Mouse (Mus musculus): ENCODE measurements around the gene Prokr2.

Gene Prokr2

DNA sequence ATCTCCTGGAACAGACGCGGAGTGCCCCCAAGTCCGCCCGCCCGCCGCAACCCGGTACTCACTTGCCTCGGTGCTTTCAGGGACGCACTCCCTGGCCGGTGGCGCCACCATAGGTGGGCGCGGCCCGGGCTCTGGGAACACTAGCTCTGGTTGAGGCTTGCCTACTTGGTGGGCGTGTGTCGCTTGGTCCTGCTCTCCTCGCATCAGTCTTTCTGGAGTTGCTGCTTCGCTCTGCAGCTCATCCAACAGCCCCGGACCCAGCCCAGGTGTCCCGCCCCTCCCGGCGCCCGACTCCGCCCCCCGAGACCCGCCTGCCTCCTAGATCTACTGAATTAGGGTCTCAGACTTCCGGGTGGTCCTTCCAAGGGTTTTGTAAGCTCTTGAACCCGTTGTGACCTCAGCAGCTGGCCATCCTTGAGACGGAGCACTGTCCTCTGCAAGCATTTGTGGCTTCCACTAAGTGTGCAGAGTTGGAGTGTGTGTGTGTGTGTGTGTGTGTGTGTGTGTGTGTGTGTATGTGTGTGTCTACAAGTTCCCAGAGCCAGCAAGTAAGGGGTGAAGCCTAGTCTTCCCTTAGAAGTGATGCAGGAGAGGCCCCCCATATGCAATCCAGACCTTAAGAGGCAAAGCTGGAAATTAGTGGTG, at the start of gene Prokr2:
Prokr2 (minus strand) TSS at position 254 of the 645 bp plus-strand sequence.
- no peak for DNase-seq (ENCODE audit: low read depth, low spot score)

DNA sequence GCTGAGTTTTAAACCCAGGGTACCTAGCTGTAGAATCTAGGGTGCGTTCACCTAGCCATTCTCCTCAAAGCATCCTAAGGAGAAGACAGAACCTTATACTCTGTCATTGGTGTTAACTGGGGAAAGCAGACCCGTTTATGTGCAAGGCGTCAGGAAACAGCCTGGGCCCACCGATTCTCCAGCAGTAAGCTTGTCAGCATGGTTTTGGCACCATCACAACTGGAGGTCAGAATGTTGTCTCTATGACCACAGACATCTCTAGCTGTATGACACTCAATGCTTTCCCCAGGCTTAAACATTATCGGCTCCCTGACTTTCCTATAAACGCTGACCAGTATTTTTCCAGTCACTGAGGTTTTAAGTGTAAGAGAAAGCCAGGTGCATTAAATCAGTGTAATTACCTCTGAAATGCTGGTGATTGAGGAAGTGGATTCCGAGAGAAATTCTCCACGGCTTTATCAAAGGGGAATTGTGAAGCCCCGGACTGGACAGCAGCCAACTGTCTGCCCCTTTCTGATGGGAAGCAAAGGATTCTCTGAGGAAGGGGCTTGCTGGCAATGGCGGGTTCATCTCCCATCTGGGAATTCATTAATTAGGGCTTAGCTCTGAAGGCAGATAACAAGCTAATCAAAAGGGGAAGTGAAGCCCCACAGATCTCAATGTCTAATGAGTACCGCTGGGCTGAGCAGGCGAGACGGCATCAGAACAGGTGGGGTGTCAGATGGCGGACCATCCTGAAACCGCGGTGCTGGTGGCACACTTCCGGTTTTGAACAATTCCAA, 42.1 kb upstream of the Prokr2 start:
- no peak for DNase-seq (ENCODE audit: low read depth, low spot score)

DNA sequence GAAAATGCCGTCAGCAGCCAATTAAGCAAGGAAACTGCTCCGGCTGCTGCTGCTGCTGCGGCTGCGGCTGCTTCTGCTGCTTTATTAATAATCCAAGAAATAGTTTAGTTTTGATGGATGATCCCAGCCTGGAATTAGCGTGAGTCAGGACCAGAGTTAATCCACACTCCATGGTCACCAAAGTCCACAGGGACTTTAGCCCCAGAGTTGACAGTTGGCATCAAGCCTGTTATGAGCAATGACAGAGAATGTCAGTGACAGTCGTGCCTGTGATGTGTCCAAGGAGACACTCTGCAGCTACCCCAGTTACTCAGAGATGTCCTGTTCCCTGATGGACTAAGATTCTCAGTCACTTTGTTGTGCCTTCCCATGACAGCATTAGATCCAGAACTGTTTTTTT, 40.3 kb upstream of the Prokr2 start:
- no peak for DNase-seq (ENCODE audit: low read depth, low spot score)

DNA sequence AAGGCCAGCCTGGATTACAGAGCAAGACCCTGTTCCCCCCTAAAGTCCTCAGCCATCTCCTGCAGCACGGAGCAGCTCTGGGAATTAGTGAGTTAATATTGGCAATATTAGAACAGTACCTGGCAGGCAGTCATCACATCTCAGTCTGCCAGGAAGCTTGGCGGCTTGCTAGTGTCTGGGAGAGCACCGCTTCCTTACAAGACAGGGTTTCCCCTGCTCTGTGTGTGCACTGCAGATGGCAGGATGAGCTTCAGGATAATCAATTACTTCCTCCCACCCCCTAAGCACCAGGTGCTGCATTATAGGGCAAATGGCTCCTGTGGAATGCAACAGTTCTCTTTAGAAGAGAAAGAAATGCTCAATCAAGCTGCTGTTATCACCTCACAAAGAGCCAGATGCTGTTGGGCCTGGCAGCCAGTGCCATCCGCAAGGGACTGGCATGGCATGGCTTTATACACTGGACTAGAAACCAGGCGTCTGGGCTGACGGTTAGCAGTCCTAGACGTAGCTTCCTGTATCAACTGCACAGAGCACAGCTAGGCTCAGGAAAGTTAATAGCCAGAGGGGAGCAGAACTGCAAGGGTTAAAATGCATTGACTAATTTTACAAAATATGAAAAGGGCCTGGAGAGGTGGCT, 38.3 kb upstream of the Prokr2 start:
- DNase-seq (ENCODE audit: low read depth, low spot score) = no peak

DNA sequence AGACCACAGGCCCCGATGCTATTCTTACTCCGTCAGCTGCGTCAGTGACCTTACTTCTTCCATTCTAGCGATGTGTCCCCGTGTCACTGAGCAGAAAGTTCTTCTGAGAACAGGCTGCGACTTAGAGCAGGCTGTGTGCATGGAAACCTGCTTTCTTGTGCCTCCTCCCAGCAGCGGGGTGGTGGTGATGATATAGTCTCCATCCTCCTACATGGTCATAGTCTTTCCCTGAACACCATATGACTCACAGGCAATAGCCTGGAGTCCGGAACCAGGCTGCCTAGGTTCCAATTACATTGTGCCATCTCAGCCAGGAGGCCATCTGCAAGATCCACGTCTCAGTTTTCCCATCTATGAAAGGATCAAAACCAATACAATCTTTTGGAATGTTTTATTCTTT, 37.6 kb upstream of the Prokr2 start:
- DNase-seq (ENCODE audit: low read depth, low spot score) = no peak

DNA sequence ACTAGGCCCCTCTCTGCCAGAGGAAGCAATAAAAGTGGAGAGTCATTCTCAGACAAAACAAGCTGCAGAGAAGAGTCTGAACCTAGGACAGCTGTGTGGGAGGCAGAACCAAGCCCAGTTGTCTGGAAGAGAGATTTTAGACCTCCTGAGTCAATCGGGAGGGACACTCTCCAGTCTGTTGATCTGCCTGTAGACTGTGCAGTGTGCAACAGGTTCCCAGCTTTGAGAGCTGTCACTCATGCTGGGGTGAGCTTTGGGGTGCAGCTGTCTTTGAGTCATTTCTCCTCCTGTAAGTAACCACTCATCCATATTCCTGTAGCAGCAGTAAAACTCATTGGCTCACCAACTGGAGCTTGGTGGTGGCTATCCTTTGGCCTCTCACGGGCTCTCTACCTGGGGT, 33.2 kb upstream of the Prokr2 start:
- DNase-seq (ENCODE audit: low read depth, low spot score) = no peak

DNA sequence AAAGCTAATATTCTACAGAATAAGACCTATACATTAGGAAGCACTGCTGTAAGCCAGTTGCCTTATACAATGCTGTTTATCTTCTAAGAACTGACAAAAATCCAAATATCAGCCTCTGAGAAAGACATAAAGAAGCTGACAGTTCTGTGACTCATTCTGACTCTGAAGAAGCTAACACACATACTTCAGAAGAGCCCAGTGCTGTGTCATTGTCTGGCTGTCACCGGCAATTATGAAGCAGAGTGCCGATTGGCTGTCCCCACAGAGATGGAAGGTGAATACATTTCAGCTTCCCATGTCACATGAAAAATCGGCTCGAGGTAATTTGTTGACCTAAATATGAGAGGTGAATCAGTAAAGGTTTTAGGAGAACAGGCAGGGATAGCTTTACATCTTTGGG, 24.9 kb upstream of the Prokr2 start:
- no peak for DNase-seq (ENCODE audit: low read depth, low spot score)

DNA sequence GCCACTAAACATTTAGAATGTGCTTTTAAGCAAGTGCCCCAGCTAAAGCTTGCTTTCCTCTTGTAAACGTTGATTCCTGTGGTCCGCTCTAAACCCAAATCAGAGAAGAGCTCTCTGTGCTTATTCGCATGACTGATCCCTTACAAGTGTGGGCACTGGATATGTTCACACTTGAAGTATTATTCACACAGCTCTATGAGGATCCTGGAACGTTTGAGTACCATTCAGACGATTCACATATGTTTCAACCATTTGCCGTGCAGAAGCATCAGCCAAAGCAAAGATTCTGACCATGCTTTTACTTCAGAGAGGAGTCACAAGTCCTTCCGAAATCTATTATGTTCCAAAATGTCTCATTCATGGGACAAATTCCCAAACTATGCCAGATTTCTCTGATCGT, 12.9 kb upstream of the Prokr2 start:
- DNase-seq (ENCODE audit: low read depth, low spot score) = no peak

DNA sequence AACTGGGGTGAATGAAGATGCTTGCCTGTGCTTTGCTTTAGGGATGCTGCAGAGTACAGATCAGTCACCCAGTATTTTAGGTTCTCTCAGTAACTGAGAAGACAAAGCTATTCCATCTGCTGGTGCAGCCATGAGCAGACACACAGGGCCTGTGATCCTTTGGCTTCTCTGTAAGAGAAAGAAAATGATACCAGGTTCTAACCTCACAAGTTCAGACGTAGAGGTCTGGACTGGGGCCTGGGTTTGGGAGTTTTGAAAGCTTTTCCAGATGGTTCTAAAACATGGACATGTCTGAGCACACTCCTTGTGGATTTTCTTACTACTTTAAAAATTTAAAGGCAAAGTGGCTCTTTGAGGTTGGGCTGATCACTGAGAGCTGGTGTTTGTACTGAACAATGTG, 10.5 kb upstream of the Prokr2 start:
- DNase-seq (ENCODE audit: low read depth, low spot score) = no peak

DNA sequence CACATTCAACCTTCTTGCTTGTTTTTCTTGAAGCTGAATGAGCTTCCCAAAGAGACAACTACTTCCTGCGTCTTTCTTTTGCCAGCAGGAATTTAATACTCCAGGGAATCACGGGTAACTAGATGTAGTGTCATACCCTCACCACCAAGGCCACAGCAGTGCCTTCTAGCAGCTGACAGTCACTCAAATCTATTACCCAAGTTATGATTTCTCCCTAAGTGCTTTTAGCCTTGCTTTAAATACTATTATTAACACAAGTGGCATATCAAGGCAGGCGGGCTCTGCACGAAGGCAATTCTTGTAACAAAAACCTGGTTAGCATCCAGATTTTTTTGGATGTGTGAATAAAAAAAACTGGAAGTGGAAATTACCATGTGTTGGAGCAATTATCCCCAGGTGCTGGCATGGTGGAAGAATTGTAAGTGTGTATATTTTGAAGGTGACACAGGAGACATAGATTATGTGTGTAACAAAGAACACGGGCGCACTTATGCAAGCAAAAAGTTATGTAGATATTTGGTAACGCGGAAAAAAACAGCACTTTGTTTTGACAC, 5.4 kb upstream of the Prokr2 start:
- DNase-seq (ENCODE audit: low read depth, low spot score) = no peak

DNA sequence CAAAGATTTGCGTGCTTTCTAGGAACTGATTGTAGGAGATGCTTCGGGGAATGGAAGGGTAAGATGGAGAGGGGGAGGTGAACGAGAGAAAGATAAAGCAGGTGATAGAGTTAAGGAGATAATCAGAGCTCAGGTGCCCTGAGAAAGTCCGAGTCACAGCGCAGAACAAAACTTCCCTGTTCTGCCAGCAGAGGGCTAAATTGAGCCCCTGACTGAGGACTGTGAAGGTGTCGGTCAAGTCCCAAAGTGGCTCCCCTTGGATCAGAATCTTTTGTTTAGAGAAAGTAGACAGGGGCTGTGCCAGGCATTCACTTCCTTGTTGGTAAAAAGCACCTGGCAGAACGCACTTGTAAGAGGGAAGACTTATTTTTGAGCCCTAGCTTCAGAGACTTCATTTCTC, 4.3 kb upstream of the Prokr2 start:
- DNase-seq (ENCODE audit: low read depth, low spot score) = no peak

DNA sequence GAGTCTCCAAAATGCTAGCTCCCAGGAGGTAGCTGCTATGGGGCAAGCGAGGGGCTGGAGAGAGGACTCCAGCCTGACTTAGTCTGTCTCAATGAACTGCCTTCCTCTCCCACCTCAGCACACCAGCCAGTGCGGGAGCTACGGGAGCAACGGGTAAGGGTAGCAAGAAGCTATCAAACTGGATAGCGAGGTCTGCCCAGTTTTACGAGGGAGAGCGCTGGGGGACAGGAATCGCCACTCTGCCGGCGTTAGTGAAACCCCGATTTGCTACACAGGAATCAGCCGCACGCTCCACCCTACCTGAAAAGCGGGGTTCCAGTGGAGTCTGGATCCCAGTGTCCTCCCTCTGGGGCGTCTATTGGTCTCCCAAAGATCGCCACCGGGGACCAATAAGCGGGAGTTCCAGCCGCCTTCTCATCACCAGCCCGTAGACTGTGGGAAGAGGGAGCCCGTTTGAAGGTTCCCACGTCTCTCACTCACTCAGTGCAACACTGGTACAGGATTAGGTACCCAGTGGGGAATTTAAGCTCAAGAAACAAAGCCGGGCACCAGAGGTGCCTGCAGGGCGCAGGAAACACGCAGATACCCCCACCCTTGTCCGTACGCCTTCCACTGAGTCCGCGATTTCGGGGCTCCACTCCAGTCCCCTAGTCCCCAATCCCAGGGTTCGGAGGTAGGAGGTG, 595 bp downstream of the Prokr2 start:
- no peak for DNase-seq (ENCODE audit: low read depth, low spot score)

DNA sequence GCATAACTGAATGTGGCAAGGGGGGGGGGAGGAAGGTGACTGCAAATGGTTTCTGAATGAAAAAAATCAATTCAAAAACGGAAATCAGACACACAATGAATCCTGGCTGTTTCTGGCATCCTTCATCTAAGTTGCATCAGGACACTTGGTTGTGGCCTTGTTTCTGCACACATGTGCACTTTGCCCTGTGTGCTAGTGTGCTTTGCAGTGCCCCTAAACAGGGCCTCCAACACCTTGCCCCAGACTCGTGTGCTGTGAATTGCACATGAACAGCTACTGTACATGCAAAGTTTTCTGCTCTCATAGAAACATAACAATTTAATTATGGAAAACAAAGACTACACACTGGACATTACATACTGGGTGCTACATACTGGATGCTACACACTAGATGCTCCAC, 2.9 kb downstream of the Prokr2 start:
- no peak for DNase-seq (ENCODE audit: low read depth, low spot score)

DNA sequence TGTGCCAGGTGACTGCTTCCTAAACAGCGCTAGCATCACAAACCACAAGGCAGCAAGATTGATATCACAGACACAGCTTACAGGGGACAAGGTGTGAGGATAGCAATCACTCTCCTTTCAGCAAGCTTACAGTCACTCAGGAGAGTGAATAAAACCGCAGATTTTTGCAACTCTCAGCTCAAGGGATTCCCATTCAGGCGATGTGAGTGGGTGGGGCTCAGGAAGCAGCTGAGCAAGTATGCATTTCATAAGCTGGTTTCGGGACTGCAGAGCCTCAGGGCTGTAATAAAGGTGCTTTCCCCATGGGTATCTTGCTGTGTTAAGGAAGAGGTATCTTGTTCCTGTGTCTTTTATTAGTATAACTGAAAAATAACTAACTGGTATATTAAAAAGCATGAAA, 5.6 kb downstream of the Prokr2 start:
- DNase-seq (ENCODE audit: low read depth, low spot score) = no peak

DNA sequence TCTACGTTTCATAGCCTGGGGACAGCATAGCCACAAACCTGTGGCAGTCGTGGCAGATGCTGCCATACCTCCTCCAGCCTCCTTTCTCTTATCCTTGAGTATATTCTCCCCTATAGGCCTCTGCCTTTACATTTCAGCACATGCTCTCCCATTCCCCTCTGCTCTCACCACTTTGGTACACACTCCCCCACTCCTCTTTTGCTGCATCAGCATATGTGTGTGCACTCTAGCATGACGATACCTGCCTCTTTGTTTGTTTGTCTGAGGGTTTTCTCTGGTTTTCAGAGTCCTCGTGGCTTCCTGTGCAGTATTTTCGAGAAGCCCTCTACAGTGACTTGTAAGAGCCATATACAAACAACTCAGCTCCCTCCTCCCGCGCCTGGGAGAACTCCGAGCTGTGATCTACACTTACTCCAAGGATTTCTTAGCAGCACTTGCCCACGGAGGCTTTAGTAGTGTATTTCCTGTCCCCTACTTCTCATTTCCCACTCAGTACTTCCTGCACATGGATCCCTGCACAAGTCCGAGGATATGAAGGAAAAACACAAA, 6.6 kb downstream of the Prokr2 start:
- no peak for DNase-seq (ENCODE audit: low read depth, low spot score)

DNA sequence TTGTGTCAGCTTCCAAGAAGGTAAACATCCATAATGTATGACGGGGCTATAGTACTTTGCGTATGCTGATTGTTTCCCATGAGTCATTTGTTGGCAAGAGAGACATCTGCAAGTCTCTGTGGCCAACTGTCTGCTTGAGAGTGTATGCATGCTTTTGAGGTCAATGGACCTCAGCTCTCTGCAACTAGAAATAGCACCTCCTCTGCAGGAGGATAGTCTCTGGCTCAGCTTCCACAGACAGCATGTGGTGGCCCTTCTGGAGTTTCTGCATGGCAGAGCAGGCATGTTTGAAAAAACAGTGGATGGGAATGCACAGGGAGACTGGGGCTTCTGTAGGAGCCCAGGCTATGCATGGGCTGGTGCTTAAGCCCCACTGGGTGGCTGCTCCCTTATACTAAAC, 7.8 kb downstream of the Prokr2 start:
- no peak for DNase-seq (ENCODE audit: low read depth, low spot score)

DNA sequence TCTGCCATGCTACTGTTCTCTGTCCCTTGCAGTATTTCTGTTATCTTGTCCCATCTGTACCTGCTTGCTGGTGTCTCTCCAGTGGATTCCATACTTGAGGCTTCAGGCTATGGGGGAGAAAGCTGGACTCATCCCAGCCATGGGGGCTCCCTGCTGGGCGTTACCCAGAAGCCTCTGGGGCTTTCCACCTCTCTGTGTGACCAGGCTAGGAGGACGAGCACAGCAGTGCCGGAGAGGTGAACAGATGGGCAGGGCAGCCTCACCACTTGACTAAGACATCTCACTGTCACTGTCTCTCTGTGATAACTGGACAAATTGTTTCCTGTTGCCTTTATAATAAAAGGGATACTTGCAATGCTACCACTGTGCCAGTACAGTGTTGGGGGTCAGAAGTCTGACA, 9.5 kb downstream of the Prokr2 start:
- no peak for DNase-seq (ENCODE audit: low read depth, low spot score)

DNA sequence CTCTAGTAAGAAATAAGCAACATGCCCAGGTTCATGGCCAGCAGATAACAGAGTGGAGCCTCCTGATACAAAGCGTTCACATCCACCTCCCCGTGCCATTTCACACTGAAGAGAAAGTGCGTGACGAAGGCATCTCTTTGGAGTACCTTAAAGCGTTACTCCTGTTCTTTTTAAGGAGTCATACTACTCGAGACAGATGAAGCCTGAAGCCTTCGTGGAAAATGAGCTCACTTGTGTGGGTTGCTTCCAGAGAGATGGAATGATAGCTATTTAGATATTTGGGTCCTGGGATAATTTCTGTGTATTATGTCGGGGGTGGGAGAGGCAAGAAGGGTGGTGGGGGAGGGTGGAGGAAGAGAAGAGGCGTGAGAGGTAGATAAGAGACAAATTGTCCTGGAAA, 10.1 kb downstream of the Prokr2 start:
- no peak for DNase-seq (ENCODE audit: low read depth, low spot score)

DNA sequence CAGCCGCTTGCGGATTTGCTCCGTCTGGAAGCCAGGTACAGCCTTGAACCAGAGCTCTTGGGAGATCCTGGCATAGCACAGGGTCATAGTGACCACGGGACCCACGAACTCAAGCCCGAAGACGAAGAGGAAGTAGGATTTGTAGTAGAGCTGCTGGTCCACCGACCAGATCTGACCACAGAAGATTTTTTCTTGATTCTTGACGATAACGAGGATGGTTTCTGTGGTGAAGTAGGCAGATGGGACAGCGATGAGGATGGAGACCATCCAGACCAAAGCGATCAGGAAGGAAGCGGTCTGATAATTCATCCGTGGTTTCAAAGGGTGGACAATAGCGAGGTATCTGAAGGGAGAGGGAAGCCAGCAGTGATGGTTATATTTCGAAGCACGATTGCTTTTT, 11.5 kb downstream of the Prokr2 start:
- DNase-seq (ENCODE audit: low read depth, low spot score) = no peak

DNA sequence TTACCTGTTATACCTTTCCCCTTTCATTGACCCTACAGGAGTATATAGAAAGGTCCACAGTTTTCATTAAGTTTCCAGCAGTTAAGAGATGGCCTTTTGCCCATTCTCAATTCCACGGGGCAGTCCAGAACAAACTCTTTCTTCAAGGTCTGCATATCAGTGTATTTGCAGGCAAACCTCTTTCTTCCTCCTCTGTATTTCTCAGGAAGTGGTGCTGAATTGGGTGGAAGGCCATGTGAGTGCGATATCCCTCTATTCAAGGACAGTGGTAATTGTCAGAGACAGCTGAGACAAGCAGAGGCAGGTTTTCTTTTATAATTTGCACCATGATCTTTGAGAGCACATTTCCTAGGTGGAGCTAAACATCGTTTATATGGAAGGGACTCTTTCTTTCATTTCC, 16.8 kb downstream of the Prokr2 start:
- DNase-seq (ENCODE audit: low read depth, low spot score) = no peak

DNA sequence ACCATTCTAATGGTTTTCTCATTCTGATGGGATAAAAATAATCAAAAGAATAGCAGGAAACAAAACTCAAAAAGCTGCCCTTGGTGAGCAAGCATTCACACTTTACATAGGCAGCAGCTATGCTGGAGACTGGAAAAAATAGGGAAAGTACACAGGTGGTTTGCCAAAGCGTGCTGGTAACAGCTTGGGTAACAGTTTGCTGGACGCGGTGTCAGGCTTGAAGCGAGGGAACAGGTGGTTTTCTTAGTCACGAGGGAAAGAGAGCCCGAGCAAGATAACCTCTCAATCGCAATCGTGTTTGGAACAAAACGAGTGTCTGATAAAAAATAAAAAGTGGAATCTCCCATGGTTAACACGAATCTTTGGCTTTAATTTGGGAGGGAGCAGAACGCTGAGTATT, 41.4 kb downstream of the Prokr2 start:
- DNase-seq (ENCODE audit: low read depth, low spot score) = no peak

DNA sequence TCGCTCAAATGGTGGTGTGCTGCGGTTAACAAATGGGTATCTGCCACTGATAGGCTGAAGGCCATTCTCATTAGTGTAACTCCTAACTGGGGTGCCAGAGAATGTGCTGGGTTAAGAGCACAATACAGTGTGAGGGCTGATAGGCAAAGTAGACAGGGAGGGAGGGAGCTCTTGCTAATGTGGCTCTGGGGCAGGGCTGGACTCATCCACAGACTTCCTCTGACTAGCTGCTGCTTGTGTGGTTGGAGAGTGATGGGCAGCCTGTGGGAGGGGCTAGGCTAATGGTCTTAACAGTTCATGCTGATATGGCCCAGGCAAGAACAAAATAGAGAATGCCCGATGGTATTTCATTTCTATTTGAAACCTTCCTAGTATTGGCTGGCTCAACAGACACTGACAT, 44.0 kb downstream of the Prokr2 start:
- DNase-seq (ENCODE audit: low read depth, low spot score) = no peak

Data from c-Kit-negative CD71-positive TER-119-positive erythroid progenitor cells, embryonic 14.5 days (primary cell).